Mouse (Mus musculus): ENCODE measurements around the gene Gata2.
"Not testable (repeated sequence)": the region's sequence is repeated elsewhere in the genome, so short reads cannot be mapped to it uniquely, and the experiment has no call there.

The Gata2 gene

GRCm38 (mm10) chr6:88193433-88194052 lies at the start of gene Gata2:
Gene Gata2 (plus strand): TSS chr6:88193891.
- DNase-seq (ENCODE audit: extremely low spot score, low read depth, low spot score), result no peak

GRCm38 (mm10) chr6:88145793-88146192 lies 47.9 kb upstream of the Gata2 start:
- DNase-seq (ENCODE audit: extremely low spot score, low read depth, low spot score), result no peak

DNA sequence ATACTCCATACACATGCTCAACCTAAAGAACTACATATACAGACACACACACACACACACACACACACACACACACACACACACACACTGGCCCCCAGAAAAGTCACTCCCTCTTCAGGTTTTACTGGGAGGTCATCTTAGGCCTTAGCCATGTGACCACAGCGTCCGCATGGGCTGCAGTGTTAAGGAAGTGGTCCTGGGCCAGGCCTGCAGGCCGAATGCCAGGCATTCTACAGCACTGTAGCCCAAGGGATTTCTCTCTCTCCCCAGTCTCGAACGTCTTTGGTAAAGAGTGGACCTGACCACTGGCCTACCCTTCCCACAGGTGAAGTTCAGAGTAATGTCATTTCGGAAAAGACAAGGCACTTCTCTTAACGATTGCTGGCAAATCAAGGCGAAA lies 47.1 kb upstream of the Gata2 start:
- no peak for DNase-seq (ENCODE audit: extremely low spot score, low read depth, low spot score)

GRCm38 (mm10) chr6:88147411-88148003 lies 46.2 kb upstream of the Gata2 start:
- DNase-seq (ENCODE audit: extremely low spot score, low read depth, low spot score), result no peak

- DNase-seq (ENCODE audit: extremely low spot score, low read depth, low spot score), result no peak
These were observed 42.4 kb upstream of the Gata2 start for GRCm38 (mm10) chr6:88151335-88151734.

- DNase-seq (ENCODE audit: extremely low spot score, low read depth, low spot score), result no peak
These were observed 41.5 kb upstream of the Gata2 start for GRCm38 (mm10) chr6:88152127-88152705.

DNA sequence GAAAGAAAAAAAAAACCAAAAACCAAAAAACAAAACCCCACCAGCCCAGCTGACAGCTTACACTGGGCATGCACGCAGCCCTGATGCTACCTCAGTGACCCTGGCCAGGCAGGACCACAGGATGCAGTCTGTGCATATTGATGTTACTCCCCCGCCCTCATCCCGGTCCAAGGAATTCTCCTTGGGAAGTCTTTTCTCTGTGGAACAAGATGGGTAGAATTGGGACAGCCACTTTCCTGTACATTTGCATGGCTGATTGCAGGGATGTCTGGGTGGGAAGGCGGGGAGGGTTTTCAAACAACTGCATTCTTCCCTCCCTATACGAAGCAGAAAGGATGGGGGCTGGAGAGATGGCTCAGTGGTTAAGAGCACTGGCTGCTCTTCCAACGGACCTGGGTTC lies 40.7 kb upstream of the Gata2 start:
- DNase-seq (ENCODE audit: extremely low spot score, low read depth, low spot score), result no peak

- not testable (repeated sequence) for DNase-seq (ENCODE audit: extremely low spot score, low read depth, low spot score)
These were observed 38.1 kb upstream of the Gata2 start for GRCm38 (mm10) chr6:88155614-88156013.

- no peak for DNase-seq (ENCODE audit: extremely low spot score, low read depth, low spot score)
These were observed 34.9 kb upstream of the Gata2 start for GRCm38 (mm10) chr6:88158790-88159189.

DNA sequence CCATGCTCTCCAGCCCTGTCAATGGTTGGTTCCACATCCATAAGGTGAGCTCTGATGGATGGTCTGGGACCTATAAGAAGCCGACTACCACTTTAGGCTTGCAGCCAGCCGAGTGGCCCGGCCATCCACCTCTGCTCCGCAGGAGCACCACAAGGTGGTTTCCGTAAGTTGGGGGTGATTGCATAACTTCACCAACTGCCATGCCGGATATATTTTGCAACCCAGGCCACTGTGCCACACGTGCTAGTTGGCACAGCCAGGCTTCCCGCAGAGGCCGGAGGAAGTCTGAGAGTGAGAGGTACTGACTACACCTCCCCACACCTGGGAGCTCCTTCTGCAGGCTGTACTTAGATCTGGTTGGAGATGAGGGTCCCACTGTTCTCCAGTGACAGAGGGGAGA lies 27.6 kb upstream of the Gata2 start:
- no peak for DNase-seq (ENCODE audit: extremely low spot score, low read depth, low spot score)

DNA sequence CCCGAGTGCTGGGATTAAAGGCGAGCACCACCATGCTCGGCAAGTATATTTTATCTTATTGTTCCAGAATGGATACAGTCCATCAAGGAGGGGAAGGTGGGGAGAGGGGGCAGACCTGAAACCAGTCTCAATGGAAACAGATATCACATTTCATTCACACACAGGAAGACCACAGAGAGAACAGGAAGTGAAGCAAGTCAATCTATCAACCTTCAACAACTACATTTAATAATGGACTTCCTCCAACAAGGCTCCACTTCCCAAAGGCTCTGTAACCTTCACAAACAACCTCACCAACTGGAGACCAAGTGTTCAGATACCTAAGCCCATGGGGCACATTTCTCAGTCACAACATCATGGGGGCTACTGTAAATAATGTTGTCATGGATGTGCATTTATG lies 19.5 kb upstream of the Gata2 start:
- no peak for DNase-seq (ENCODE audit: extremely low spot score, low read depth, low spot score)

DNA sequence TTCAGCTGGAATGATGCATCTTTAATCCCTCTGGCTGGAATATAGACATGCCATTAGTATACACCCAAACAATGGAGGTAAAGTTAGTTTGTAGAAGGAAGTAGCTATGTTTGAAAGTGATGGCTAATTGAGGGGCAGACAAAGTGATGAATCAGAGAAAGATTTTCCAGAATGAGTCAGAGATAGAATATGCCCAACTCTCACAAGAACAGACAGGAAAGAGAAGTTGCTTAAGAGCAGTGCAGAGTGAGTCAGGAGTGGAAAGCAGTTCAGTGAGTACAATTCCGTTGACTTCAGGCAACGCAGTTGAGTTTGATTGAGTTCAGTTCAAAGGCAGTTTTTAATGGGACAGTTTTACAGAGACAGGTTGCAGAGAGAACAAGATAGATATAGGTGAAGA lies 19.0 kb upstream of the Gata2 start:
- DNase-seq (ENCODE audit: extremely low spot score, low read depth, low spot score), result no peak

GRCm38 (mm10) chr6:88184671-88185070 lies 9.0 kb upstream of the Gata2 start:
- no peak for DNase-seq (ENCODE audit: extremely low spot score, low read depth, low spot score)

- no peak for DNase-seq (ENCODE audit: extremely low spot score, low read depth, low spot score)
These were observed 5.5 kb upstream of the Gata2 start for GRCm38 (mm10) chr6:88188148-88188547.

GRCm38 (mm10) chr6:88189312-88190042 lies 4.2 kb upstream of the Gata2 start:
- DNase-seq (ENCODE audit: extremely low spot score, low read depth, low spot score), result no peak

DNA sequence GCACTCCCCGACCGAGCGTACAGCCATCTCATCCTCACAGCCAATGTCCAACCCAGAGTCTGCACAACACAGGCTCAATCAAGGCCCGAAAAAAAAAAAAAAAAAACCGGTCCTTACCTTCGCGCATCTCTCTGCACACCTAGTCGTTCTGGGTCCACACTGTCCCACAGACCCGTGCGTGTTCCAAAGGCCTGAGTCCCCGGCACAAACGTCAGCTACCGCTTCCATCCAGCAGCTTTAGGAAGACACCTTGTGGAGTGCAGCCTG lies 3.7 kb upstream of the Gata2 start:
- no peak for DNase-seq (ENCODE audit: extremely low spot score, low read depth, low spot score)

DNA sequence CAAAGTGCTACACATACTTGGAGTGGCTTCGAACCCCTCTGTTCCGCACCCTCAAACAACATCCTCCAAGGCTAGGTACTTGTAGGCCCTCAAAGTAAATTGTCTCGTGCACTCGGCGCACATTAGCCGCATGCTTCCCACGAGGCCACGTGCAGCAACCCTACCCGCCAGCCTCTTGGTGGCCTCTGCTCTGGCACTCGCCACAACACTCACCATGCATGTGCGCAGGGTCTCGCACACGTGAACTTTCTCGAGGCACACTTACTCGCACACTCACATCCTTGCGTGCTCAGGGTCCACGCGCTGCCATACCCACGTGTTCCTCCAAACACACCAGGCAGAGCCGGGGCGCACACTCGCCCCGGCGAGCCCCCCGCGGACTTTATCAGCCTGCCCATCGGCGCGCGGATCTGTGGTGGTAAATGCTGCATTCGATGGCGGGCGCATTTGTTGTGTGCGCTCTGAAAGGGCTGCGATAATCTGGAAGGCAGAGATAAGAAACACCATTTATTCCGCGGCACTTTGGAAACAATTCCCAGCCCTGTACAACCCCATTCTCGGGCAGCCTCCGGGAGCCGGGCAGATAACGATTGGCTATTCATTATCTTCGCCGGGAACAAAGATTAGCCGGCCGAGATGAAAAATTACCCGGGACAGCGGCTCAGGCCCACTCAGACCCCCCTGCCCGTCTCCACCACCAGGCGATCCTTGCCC lies 3.2 kb upstream of the Gata2 start:
- no peak for DNase-seq (ENCODE audit: extremely low spot score, low read depth, low spot score)

DNA sequence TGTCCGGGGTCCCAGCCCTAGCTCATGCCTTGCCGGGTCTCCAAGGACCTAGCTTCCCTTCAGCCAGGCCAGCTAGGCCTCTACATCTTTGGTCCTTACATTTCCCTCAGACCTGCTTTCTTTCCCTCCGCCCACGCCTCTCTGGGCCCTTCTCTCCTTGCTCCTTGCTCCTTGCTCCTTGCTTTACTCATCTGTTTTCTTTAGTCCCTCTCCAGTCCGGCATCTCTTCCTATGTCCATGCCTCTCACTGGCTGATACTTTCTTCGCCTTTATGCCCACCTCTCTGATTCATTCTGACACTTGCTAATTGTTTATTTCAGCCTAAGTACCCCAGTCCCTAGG lies 2.7 kb upstream of the Gata2 start:
- DNase-seq (ENCODE audit: extremely low spot score, low read depth, low spot score), result no peak

DNA sequence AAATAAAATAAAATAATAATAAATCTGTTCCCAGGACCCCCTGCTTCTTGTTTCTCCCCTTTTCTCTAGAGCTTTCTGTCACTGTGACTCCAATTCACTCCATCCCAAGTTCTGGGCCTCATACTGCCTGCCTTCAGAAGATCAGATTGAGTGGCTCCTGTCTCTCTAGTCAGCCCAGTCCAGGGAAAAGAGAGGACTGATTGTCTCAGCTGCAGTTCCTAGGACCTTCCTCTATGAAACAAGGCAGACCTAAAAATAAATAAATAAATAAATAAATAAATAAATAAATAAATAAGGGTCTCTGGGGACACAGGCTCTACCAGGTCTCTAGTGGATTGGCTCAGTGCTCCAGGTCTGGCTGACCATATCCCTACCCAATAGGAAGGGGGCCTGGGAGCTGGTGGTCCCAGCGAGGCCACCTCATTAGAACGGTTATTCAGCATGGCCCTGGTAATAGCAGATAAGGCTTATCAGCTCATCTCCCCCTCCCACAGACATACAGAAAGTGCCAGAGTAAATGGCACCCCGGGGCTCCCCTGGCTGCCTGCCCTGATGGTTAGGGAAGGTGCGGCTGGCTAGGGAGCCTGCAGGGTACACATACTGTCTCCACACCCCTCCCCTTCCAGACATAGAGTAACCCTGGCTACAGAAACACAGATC lies 2.1 kb upstream of the Gata2 start:
- no peak for DNase-seq (ENCODE audit: extremely low spot score, low read depth, low spot score)

- DNase-seq (ENCODE audit: extremely low spot score, low read depth, low spot score), result no peak
These were observed 935 bp upstream of the Gata2 start for GRCm38 (mm10) chr6:88192756-88193155.
